Mouse (Mus musculus) mammary gland, adult 2 months (tissue): Measurements from ENCODE around the gene Sprr2e. TPM values are rescaled to one million over a fixed set of nuclear protein-coding genes. Genes with fewer than 3 reads are reported as not detected.

ENCODE experiments used
- polyA plus RNA-seq: library from polyadenylated mRNA; depleted of rRNA; stranded (reverse); fragments of >200 nt; gene quantifications from 2 replicates; pipeline ENCODE4 v1.2.3, GENCODE M21; 2012; ENCODE audit warnings: low replicate concordance; rRNA removed

Gene Sprr2e
- polyA plus RNA-seq: not detected in 2 replicates

DNA sequence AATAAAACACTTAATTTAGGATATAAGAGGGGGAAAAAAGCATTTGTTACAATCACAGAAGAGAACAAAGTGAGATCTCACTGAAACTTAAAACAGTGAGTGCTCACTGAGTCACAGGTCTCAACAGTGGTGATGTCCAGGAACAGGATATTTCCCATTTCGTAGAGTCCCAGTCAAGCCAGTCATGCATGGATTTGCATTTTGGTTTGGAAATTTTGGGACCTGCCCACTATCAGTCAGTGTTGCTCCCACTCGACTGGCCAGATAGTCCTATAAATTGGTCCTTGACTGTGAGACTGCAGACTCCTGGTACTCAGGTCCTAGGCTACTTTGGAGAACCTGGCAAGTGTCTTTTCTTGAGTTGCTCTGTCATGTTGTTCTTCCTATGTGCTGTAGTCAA lies at the start of gene Sprr2e:
Gene Sprr2e (plus strand): TSS at position 301 of the 400 bp plus-strand sequence.

DNA sequence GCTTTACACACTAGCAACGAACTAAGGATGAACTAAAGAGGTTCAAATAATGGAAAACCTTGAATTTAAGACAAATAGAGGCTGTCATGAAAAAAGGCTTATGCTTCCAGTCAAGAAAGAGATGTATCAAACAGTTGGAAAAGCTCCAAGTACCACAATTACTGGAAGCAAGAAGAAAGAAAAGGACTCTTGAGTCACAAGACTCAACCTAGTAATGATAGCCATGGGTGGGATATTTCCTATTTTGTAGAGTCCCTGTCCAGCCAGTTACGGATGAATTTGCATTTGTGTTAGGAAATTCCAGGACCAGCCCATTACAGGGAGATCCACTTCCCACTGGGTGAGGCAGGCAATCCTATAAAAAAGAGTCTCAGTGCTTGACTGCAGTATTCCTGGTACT lies 35.6 kb upstream of the Sprr2e start, which contains the start of gene Sprr2b:
Gene Sprr2b (plus strand): TSS at position 301 of the 400 bp plus-strand sequence.

DNA sequence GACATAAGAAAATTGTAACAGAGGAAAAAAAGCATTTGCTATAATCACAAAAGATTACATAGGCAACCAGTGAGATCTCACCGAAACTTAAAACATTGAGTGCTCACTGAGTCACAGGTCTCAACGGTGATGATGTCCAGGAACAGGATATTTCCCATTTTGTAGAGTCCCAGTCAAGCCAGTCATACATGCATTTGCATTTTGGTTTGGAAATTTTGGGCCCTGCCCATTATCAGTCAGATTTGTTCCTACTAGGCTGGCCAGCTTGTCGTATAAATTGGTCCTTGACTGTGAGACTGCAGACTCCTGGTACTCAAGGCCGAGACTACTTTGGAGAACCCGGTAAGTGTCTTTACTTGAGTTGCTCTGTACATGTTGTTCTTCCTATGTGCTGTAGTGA lies 13.1 kb upstream of the Sprr2e start, which contains the start of gene Sprr2d:
Gene Sprr2d (plus strand): TSS at position 301 of the 400 bp plus-strand sequence.

DNA sequence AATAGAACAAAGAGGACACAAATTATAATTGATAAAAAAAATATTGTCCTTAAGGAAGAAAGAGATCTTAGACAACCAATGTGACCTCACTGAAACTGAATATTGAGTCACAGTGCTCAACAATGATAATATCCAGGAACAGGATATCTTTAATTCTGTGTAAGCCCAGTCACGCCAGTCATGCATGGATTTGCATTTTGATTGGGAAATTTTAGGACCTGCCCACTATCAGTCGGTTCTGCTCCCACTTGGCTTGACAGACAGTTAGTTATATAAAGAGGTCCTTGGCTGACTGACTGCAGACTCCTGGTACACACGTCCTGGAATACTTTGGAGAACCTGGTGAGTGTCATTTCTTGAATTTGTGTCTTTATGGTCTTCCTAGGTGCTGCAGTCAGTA lies 12.9 kb downstream of the Sprr2e start, which contains the start of gene Sprr2f:
Gene Sprr2f (plus strand): TSS at position 301 of the 400 bp plus-strand sequence.

DNA sequence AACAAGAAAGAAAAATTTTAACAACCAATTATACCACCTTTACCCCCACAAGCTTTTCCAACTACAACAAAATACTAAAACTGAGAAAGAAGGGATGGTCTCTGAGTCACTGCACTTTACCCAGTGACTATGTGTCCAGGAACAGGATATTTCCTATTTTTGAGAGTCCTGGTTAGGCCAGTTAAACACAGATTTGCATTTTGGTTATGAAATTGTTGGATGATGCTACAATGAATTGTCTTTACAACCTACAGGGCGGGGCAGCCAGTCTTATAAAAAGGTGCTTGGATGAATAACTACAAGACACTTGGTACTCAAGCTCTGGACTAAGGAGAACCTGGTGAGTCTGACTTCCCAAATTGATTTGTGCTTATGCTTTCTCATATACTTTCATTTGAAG lies 33.4 kb downstream of the Sprr2e start, which contains the start of gene Sprr2h:
Gene Sprr2h (plus strand): TSS at position 301 of the 400 bp plus-strand sequence.

Other genes starting within 250 kb of the Sprr2e start
- not detected in 2 replicates for gene Prr9, start 228.2 kb upstream of the Sprr2e start, polyA plus RNA-seq
- gene Lelp1, start 209.4 kb upstream of the Sprr2e start, polyA plus RNA-seq: not detected in 2 replicates
- 0.07 TPM in 1 of 2 replicates, not detected in the other for gene Sprr2a1, start 136.3 kb upstream of the Sprr2e start, polyA plus RNA-seq
- 6.9 and 7.0 TPM in 2 replicates for gene Sprr2a2, start 136.2 kb upstream of the Sprr2e start, polyA plus RNA-seq
- 0.43 and 0.94 TPM in 2 replicates for gene Sprr2a3, start 66.7 kb upstream of the Sprr2e start, polyA plus RNA-seq
- gene Sprr2b, start 35.5 kb upstream of the Sprr2e start, polyA plus RNA-seq: not detected in 2 replicates
- gene Sprr2d, start 13.0 kb upstream of the Sprr2e start, polyA plus RNA-seq: not detected in 2 replicates
- not detected in 2 replicates for gene Sprr2f, start 13.0 kb downstream of the Sprr2e start, polyA plus RNA-seq
- not detected in 2 replicates for gene Sprr2h, start 33.5 kb downstream of the Sprr2e start, polyA plus RNA-seq
- gene Sprr2i, start 55.8 kb downstream of the Sprr2e start, polyA plus RNA-seq: not detected in 2 replicates
- not detected in 2 replicates for gene Sprr2j-ps, start 65.9 kb downstream of the Sprr2e start, polyA plus RNA-seq
- gene Gm9774, start 77.3 kb downstream of the Sprr2e start, polyA plus RNA-seq: 13.6 and 17.5 TPM in 2 replicates
- gene Sprr2k, start 80.4 kb downstream of the Sprr2e start, polyA plus RNA-seq: not detected in 2 replicates
- not detected in 2 replicates for gene Sprr1b, start 86.6 kb downstream of the Sprr2e start, polyA plus RNA-seq
- not detected in 2 replicates for gene Sprr3, start 106.6 kb downstream of the Sprr2e start, polyA plus RNA-seq
- gene Sprr1a, start 133.8 kb downstream of the Sprr2e start, polyA plus RNA-seq: 24.1 and 25.4 TPM in 2 replicates
- not detected in 2 replicates for gene Sprr4, start 148.3 kb downstream of the Sprr2e start, polyA plus RNA-seq
- 5.7 TPM in 1 of 2 replicates, not detected in the other for gene 2310046K23Rik, start 182.4 kb downstream of the Sprr2e start, polyA plus RNA-seq
- 1.4 TPM in 1 of 2 replicates, not detected in the other for gene Ivl, start 221.6 kb downstream of the Sprr2e start, polyA plus RNA-seq
- gene Smcp, start 236.9 kb downstream of the Sprr2e start, polyA plus RNA-seq: 0.24 TPM in 1 of 2 replicates, not detected in the other